Mouse (Mus musculus) liver, adult (tissue): ENCODE data around the gene Slc17a2.
"Not testable (repeated sequence)": the region's sequence is repeated elsewhere in the genome, so short reads cannot be mapped to it uniquely, and the experiment has no call there.

ENCODE experiments used
- GATA4 ChIP-seq: IDR thresholded peaks from 2 replicates; pipeline ENCODE4 v1.6.1; 2014; ENCODE audit warnings: mild to moderate bottlenecking, low read length; ENCODE audit not compliant: insufficient replicate concordance

Gene Slc17a2

GRCm38 (mm10) chr13:23806422-23807052 is at the start of gene Slc17a2:
Gene Slc17a2 (plus strand): TSS chr13:23806993.
- no peak for TF ChIP-seq GATA4

GRCm38 (mm10) chr13:23757211-23757773 is 49.5 kb upstream of the Slc17a2 start:
- no peak for TF ChIP-seq GATA4

GRCm38 (mm10) chr13:23757921-23758320 is 48.9 kb upstream of the Slc17a2 start:
- no peak for TF ChIP-seq GATA4

GRCm38 (mm10) chr13:23759251-23759771 is 47.5 kb upstream of the Slc17a2 start:
- no peak for TF ChIP-seq GATA4

- TF ChIP-seq GATA4 = no peak
These were observed 46.9 kb upstream of the Slc17a2 start for GRCm38 (mm10) chr13:23759916-23760239.

- no peak for TF ChIP-seq GATA4
These were observed 46.4 kb upstream of the Slc17a2 start for GRCm38 (mm10) chr13:23760240-23760971.

- TF ChIP-seq GATA4 = no peak
These were observed 45.6 kb upstream of the Slc17a2 start, which contains the start of gene Hist1h4a for GRCm38 (mm10) chr13:23760972-23761864. Gene Hist1h4a (minus strand): TSS chr13:23761230.

DNA sequence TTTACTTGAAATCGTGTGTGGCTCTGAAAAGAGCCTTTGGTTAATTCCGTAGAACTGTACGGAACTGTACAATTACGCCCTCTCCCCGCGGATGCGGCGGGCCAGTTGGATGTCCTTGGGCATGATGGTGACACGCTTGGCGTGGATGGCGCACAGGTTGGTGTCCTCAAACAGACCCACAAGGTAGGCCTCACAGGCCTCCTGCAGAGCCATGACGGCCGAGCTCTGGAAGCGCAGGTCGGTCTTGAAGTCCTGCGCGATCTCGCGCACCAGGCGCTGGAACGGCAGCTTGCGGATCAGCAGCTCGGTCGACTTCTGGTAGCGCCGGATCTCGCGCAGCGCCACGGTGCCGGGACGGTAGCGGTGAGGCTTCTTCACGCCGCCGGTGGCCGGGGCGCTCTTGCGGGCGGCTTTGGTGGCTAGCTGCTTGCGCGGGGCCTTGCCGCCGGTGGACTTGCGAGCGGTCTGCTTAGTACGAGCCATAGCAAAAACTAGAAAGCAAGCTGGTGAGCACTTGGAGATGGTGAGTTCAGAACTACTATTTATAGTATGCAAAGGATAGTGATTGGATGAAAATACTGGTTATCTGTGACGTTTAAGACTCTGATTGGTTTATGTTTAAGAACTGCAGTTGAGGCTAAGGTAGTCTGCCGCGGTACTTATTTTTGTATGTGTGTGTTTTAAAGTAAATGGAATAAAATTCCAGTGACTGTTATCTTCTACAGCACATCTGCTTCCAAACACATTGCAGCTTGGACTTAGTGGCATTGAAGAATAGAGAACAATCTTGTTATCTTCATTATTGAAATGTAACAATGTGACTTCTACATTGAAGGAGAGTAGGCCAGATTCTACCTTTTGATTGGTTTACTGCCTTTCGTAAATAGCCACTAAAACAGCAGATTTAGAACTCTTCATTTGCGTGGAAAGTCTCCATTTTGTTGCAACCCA is 44.6 kb upstream of the Slc17a2 start, which contains the start of gene Hist1h3a:
Hist1h3a (minus strand) TSS at position 516 of the 951 bp plus-strand sequence.
- TF ChIP-seq GATA4 = not testable (repeated sequence)

DNA sequence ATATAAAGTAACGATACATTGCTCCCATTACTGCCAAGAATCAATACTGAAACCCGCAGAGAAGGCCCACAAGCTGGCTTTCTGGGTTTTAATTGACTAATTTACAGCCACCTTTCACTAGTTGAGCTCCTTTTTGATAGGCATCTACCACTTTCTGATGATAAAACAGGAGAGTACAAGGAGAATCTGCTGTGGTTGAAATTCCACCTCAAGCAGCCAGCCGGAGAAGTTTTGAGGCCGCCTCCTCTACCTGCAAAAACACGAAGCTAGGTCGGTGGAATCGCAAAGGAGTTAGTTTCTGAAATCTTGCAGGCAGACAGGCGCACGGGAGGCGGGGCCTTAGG is 43.6 kb upstream of the Slc17a2 start:
- TF ChIP-seq GATA4 = no peak

GRCm38 (mm10) chr13:23763586-23764323 is 43.0 kb upstream of the Slc17a2 start, which contains the start of gene Hist1h1a:
Gene Hist1h1a (plus strand): TSS chr13:23763666.
- no peak for TF ChIP-seq GATA4

GRCm38 (mm10) chr13:23764324-23765171 is 42.2 kb upstream of the Slc17a2 start:
- no peak for TF ChIP-seq GATA4

DNA sequence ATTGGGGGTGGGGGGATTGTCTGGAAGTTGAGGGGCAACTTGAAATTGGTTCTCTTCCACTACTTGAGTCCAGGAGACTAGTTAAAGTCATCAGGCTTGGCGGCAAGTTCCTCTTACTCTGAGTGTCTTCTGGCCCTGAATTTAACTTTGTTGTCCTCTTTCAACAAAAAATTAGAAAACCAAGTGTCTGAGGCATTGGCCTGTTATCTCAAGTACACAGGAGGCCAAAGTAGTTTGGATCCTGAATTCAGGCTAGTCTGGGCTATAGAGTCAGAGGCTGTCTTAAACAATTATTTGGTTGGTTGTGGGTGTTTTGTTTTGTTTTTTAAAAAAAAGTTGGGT is 41.6 kb upstream of the Slc17a2 start:
- TF ChIP-seq GATA4 = no peak
